8 mouse cellular contexts compared by ENCODE assay signal in genomic region chr12:102703441-102703840, GRCm38 (mm10). TPM values are rescaled to one million over a fixed set of nuclear protein-coding genes. Genes with fewer than 3 reads are reported as not detected.
DNase-seq lines count a peak whose midpoint lies in the region; ATAC-seq and TF ChIP-seq lines count a peak whose summit lies in the region.
"Had no signal": no experiment of that assay in that cellular context is flagged by ENCODE, and none has a peak within 500 bp of the region (broad histone marks: within the 10 kb centered on the region; RNA-seq: fewer than 3 reads in every experiment).

No protein-coding gene starts in this region.

- no peaks in the 10 kb centered on the region for H3K9me3 ChIP-seq in lung, embryonic 14.5 days (ENCODE audit: low read depth, low read length)
- no peaks in the 10 kb centered on the region for H3K9me3 ChIP-seq in forebrain, embryonic 11.5 days (ENCODE audit: control insufficient read depth, low read length)
- no peaks in the 10 kb centered on the region for H3K9me3 ChIP-seq in intestine, embryonic 16.5 days (ENCODE audit: control insufficient read depth, low read length)
- no peaks in the 10 kb centered on the region for H3K9me3 ChIP-seq in neural tube, embryonic 14.5 days (ENCODE audit: control insufficient read depth, low read length)

- H3K4me1 ChIP-seq in lung, embryonic 14.5 days (ENCODE audit: insufficient read depth): peaks cover 7% of the 10 kb centered on the region
- H3K4me1 ChIP-seq in forebrain, embryonic 11.5 days (replicated peaks; ENCODE audit: control insufficient read depth, insufficient read depth, low read length): peaks cover 21% of the 10 kb centered on the region
- peaks cover 69% of the 10 kb centered on the region for H3K4me1 ChIP-seq in intestine, embryonic 16.5 days (ENCODE audit: control insufficient read depth, insufficient read depth, low read length)
- H3K4me1 ChIP-seq in neural tube, embryonic 14.5 days (ENCODE audit: control insufficient read depth, insufficient read depth, low read length): peaks cover 28% of the 10 kb centered on the region

- peak overlapping the region; percentile 18; the same call in 1 of the 2 replicates for H3K9ac ChIP-seq in lung, embryonic 14.5 days
- H3K9ac ChIP-seq in forebrain, embryonic 11.5 days (ENCODE audit: low read length): peak overlapping the region; percentile 70
- peak overlapping the region; percentile 87 for H3K9ac ChIP-seq in intestine, embryonic 16.5 days (ENCODE audit: low read depth, low read length)
- H3K9ac ChIP-seq in neural tube, embryonic 14.5 days (replicated peaks; ENCODE audit: low read depth, low read length): peak overlapping the region; percentile 30; the same call in 1 of the 2 replicates

- H3K27ac ChIP-seq in lung, embryonic 14.5 days (ENCODE audit: low read depth): no peak overlapping the region
- no peak overlapping the region for H3K27ac ChIP-seq in forebrain, embryonic 11.5 days (ENCODE audit: low read depth, low read length)
- peak overlapping the region; percentile 84 for H3K27ac ChIP-seq in intestine, embryonic 16.5 days (ENCODE audit: low read length)
- peak overlapping the region; percentile 12; the same call in 1 of the 2 replicates for H3K27ac ChIP-seq in neural tube, embryonic 14.5 days (ENCODE audit: low read depth, low read length)

- H3K36me3 ChIP-seq in lung, embryonic 14.5 days (ENCODE audit: insufficient read depth): no peaks in the 10 kb centered on the region
- H3K36me3 ChIP-seq in forebrain, embryonic 11.5 days (ENCODE audit: control insufficient read depth, insufficient read depth, low read length): no peaks in the 10 kb centered on the region
- no peaks in the 10 kb centered on the region for H3K36me3 ChIP-seq in intestine, embryonic 16.5 days (ENCODE audit: control insufficient read depth, insufficient read depth, low read length)
- no peaks in the 10 kb centered on the region for H3K36me3 ChIP-seq in neural tube, embryonic 14.5 days (ENCODE audit: control insufficient read depth, insufficient read depth, low read length)

- peak overlapping the region; percentile 95 for H3K4me2 ChIP-seq in lung, embryonic 14.5 days
- H3K4me2 ChIP-seq in forebrain, embryonic 11.5 days (ENCODE audit: low read depth, low read length, severe bottlenecking): peak overlapping the region; percentile 92
- peak overlapping the region; percentile 91 for H3K4me2 ChIP-seq in intestine, embryonic 16.5 days (ENCODE audit: low read depth, low read length)
- H3K4me2 ChIP-seq in neural tube, embryonic 14.5 days (ENCODE audit: low read depth, low read length): peak overlapping the region; percentile 71

- no peaks in the 10 kb centered on the region for H3K27me3 ChIP-seq in lung, embryonic 14.5 days (ENCODE audit: insufficient read depth, low read length)
- no peaks in the 10 kb centered on the region for H3K27me3 ChIP-seq in forebrain, embryonic 11.5 days (ENCODE audit: control insufficient read depth, insufficient read depth, low read length)
- H3K27me3 ChIP-seq in intestine, embryonic 16.5 days (replicated peaks; ENCODE audit: control insufficient read depth, insufficient read depth, low read length): no peaks in the 10 kb centered on the region
- H3K27me3 ChIP-seq in neural tube, embryonic 14.5 days (ENCODE audit: control insufficient read depth, insufficient read depth, low read length): no peaks in the 10 kb centered on the region

- H3K4me3 ChIP-seq in lung, embryonic 14.5 days (ENCODE audit: low read depth, low read length): peak overlapping the region; percentile 74; the same call in 1 of the 2 replicates
- H3K4me3 ChIP-seq in forebrain, embryonic 11.5 days (ENCODE audit: low read depth, low read length): peak overlapping the region; percentile 73
- peak overlapping the region; percentile 84 for H3K4me3 ChIP-seq in intestine, embryonic 16.5 days (ENCODE audit: low read length)
- H3K4me3 ChIP-seq in neural tube, embryonic 14.5 days (ENCODE audit: low read depth, low read length): peak overlapping the region; percentile 58

- 49% methylated on average over 6 of the region's 6 CpGs for WGBS in lung, embryonic 14.5 days
- 34% methylated on average over 6 of the region's 6 CpGs for WGBS in forebrain, embryonic 11.5 days
- 48% methylated on average over 6 of the region's 6 CpGs for WGBS in intestine, embryonic 16.5 days
- 30% methylated on average over 6 of the region's 6 CpGs for WGBS in neural tube, embryonic 14.5 days

- no peak for DNase-seq in lung, embryonic 14.5 days
- DNase-seq in lung, postnatal 10 days: no peak
- peak; percentile 64 for DNase-seq in forebrain, embryonic 11.5 days (ENCODE audit: low spot score)
- DNase-seq in gastrocnemius, adult 18-20 months (ENCODE audit: low spot score): no peak

- no peak for TF ChIP-seq CTCF in lung, embryonic 14.5 days (IDR thresholded peaks at IDR 0.05; ENCODE audit: low read depth)

- ATAC-seq in lung, embryonic 14.5 days (ENCODE audit: insufficient read depth): no peak
- ATAC-seq in forebrain, embryonic 11.5 days (replicated peaks; ENCODE audit: low FRiP score): no peak
- no peak for ATAC-seq in intestine, embryonic 16.5 days
- no peak for ATAC-seq in neural tube, embryonic 14.5 days (ENCODE audit: low read depth)
- no peak for ATAC-seq in megakaryocyte-erythroid progenitor cell, adult 5-6 weeks (replicated peaks; ENCODE audit: low FRiP score, low TSS enrichment, poor library complexity, severe bottlenecking)

RNA-seq across cellular contexts. Expression of gene Itpk1, which starts 1.3 kb away (rescaled TPM):
- polyA plus RNA-seq in lung, embryonic 14.5 days (2014; fragmentation: Nextera tagmentation; extraction: Ambion mirVana): 7.2 and 8.4 TPM in 2 replicates
- 19.6 and 21.5 TPM in 2 replicates for polyA plus RNA-seq in forebrain, embryonic 11.5 days (2014; fragmentation: Nextera tagmentation; extraction: Ambion mirVana)
- 51.4 and 57.1 TPM in 2 replicates for polyA plus RNA-seq in intestine, embryonic 16.5 days (2015; fragmentation: Nextera tagmentation; extraction: Ambion mirVana)
- polyA plus RNA-seq in neural tube, embryonic 14.5 days (2014; fragmentation: Nextera tagmentation; extraction: Ambion mirVana): 34.8 and 40.6 TPM in 2 replicates
- 7.4 and 12.1 TPM in 2 replicates for total RNA-seq in megakaryocyte-erythroid progenitor cell, adult 5-6 weeks (2014; fragmentation: Nextera tagmentation)
- total RNA-seq in megakaryocyte-erythroid progenitor cell, adult 5-6 weeks (2017): 4.9 and 6.5 TPM in 2 replicates
- total RNA-seq in gastrocnemius, adult 18-20 months (2021): 1 to 10 TPM; 6.5 to 7.4 TPM

RNA-seq across cellular contexts. Expression of gene Moap1, which starts 40.0 kb away (rescaled TPM):
- 20.8 and 24.3 TPM in 2 replicates for polyA plus RNA-seq in lung, embryonic 14.5 days (2014; fragmentation: Nextera tagmentation; extraction: Ambion mirVana)
- 31.9 and 34.4 TPM in 2 replicates for polyA plus RNA-seq in forebrain, embryonic 11.5 days (2014; fragmentation: Nextera tagmentation; extraction: Ambion mirVana)
- 19.3 and 20.2 TPM in 2 replicates for polyA plus RNA-seq in intestine, embryonic 16.5 days (2015; fragmentation: Nextera tagmentation; extraction: Ambion mirVana)
- polyA plus RNA-seq in neural tube, embryonic 14.5 days (2014; fragmentation: Nextera tagmentation; extraction: Ambion mirVana): 68.8 and 81.1 TPM in 2 replicates
- total RNA-seq in megakaryocyte-erythroid progenitor cell, adult 5-6 weeks (2014; fragmentation: Nextera tagmentation): 3.8 and 8.2 TPM in 2 replicates
- total RNA-seq in megakaryocyte-erythroid progenitor cell, adult 5-6 weeks (2017): 11.5 and 15.8 TPM in 2 replicates
- total RNA-seq in gastrocnemius, adult 18-20 months (2021): 1 to 10 TPM; 4.2 to 4.5 TPM

RNA-seq across cellular contexts. Expression of gene Tmem251, which starts 40.1 kb away (rescaled TPM):
- polyA plus RNA-seq in lung, embryonic 14.5 days (2014; fragmentation: Nextera tagmentation; extraction: Ambion mirVana): 11.2 and 11.4 TPM in 2 replicates
- polyA plus RNA-seq in forebrain, embryonic 11.5 days (2014; fragmentation: Nextera tagmentation; extraction: Ambion mirVana): 12.7 and 14.0 TPM in 2 replicates
- 16.9 and 17.2 TPM in 2 replicates for polyA plus RNA-seq in intestine, embryonic 16.5 days (2015; fragmentation: Nextera tagmentation; extraction: Ambion mirVana)
- polyA plus RNA-seq in neural tube, embryonic 14.5 days (2014; fragmentation: Nextera tagmentation; extraction: Ambion mirVana): 12.4 and 12.6 TPM in 2 replicates
- total RNA-seq in megakaryocyte-erythroid progenitor cell, adult 5-6 weeks (2014; fragmentation: Nextera tagmentation): 9.2 and 13.8 TPM in 2 replicates
- total RNA-seq in megakaryocyte-erythroid progenitor cell, adult 5-6 weeks (2017): 8.1 and 10.8 TPM in 2 replicates
- 1 to 10 TPM; 1.9 to 5.1 TPM for total RNA-seq in gastrocnemius, adult 18-20 months (2021)

RNA-seq across cellular contexts. Expression of gene Gm28051, which starts 54.1 kb away (rescaled TPM):
- not detected in 2 replicates for polyA plus RNA-seq in lung, embryonic 14.5 days (2014; fragmentation: Nextera tagmentation; extraction: Ambion mirVana)
- not detected in 2 replicates for polyA plus RNA-seq in forebrain, embryonic 11.5 days (2014; fragmentation: Nextera tagmentation; extraction: Ambion mirVana)
- not detected in 2 replicates for polyA plus RNA-seq in intestine, embryonic 16.5 days (2015; fragmentation: Nextera tagmentation; extraction: Ambion mirVana)
- polyA plus RNA-seq in neural tube, embryonic 14.5 days (2014; fragmentation: Nextera tagmentation; extraction: Ambion mirVana): not detected in 2 replicates
- not detected in 2 replicates for total RNA-seq in megakaryocyte-erythroid progenitor cell, adult 5-6 weeks (2014; fragmentation: Nextera tagmentation)
- total RNA-seq in megakaryocyte-erythroid progenitor cell, adult 5-6 weeks (2017): not detected in 2 replicates
- total RNA-seq in gastrocnemius, adult 18-20 months (2021): not detected
- total RNA-seq: layer of hippocampus, postnatal 36 days had no signal

RNA-seq across cellular contexts. Expression of gene Gon7, which starts 54.2 kb away (rescaled TPM):
- polyA plus RNA-seq in lung, embryonic 14.5 days (2014; fragmentation: Nextera tagmentation; extraction: Ambion mirVana): 29.2 and 32.3 TPM in 2 replicates
- 45.9 and 46.0 TPM in 2 replicates for polyA plus RNA-seq in forebrain, embryonic 11.5 days (2014; fragmentation: Nextera tagmentation; extraction: Ambion mirVana)
- 26.7 and 30.0 TPM in 2 replicates for polyA plus RNA-seq in intestine, embryonic 16.5 days (2015; fragmentation: Nextera tagmentation; extraction: Ambion mirVana)
- polyA plus RNA-seq in neural tube, embryonic 14.5 days (2014; fragmentation: Nextera tagmentation; extraction: Ambion mirVana): 46.9 and 54.2 TPM in 2 replicates
- total RNA-seq in megakaryocyte-erythroid progenitor cell, adult 5-6 weeks (2014; fragmentation: Nextera tagmentation): 12.2 and 21.1 TPM in 2 replicates
- total RNA-seq in megakaryocyte-erythroid progenitor cell, adult 5-6 weeks (2017): 25.5 and 28.1 TPM in 2 replicates
- 1 to 10 TPM; 8.2 to 9.7 TPM for total RNA-seq in gastrocnemius, adult 18-20 months (2021)

Comparison
In these comparisons a context has a peak if more than half of its experiments do, and no peak if none do; other contexts are left out.
1. H3K27ac ChIP-seq: peak in intestine, embryonic 16.5 days (single experiment) and neural tube, embryonic 14.5 days (single experiment); none in lung, embryonic 14.5 days (single experiment) and forebrain, embryonic 11.5 days (single experiment).
2. H3K9ac ChIP-seq: peak in every context shown above with its lines; median percentile 87 in intestine, embryonic 16.5 days; 70 in forebrain, embryonic 11.5 days; 30 in neural tube, embryonic 14.5 days; 18 in lung, embryonic 14.5 days.
3. Peak in every context shown above with its lines, with median percentiles within 50 percentile points of each other: H3K4me2 ChIP-seq and H3K4me3 ChIP-seq.